Mouse (Mus musculus) hindbrain, embryonic 16.5 days (tissue): Measurements from ENCODE around the gene D11Wsu47e. TPM values are rescaled to one million over a fixed set of nuclear protein-coding genes. Genes with fewer than 3 reads are reported as not detected.
A peak's percentile ranks its signal among the peaks of the same experiment; 100 is the strongest.

Source experiments
- ATAC-seq: fragments of 200-750 bp; cut with Nextera tagmentation; 2 replicates; pipeline ENCODE4 v1.8.0; 2017; ENCODE audit warnings: moderate TSS enrichment, moderate library complexity
- H3K27ac ChIP-seq: fragments of 300-500 bp; sonication (generic); 2 replicates; pipeline ENCODE4 v1.5.1; 2014; ENCODE audit warnings: low read depth, mild to moderate bottlenecking, control low read depth, low read length, moderate library complexity
- H3K27me3 ChIP-seq: fragments of 300-500 bp; sonication (generic); replicated peaks from 2 replicates; pipeline ENCODE4 v1.6.1; 2014; ENCODE audit warnings: low read length; ENCODE audit not compliant: control insufficient read depth, insufficient read depth
- H3K36me3 ChIP-seq: fragments of 300-500 bp; sonication (generic); 2 replicates; pipeline ENCODE4 v1.6.1; 2014; ENCODE audit warnings: mild to moderate bottlenecking, low read length, moderate library complexity, mixed read lengths; ENCODE audit not compliant: control insufficient read depth, insufficient read depth
- H3K4me1 ChIP-seq: fragments of 300-500 bp; sonication (generic); 2 replicates; pipeline ENCODE4 v1.6.1; 2014; ENCODE audit warnings: low read depth, low read length; ENCODE audit not compliant: control insufficient read depth, insufficient read depth
- H3K4me2 ChIP-seq: fragments of 300-500 bp; sonication (generic); 2 replicates; pipeline ENCODE4 v1.6.1; 2014; ENCODE audit warnings: mild to moderate bottlenecking, low read length, control low read depth, moderate library complexity
- H3K4me3 ChIP-seq: fragments of 300-500 bp; sonication (generic); 2 replicates; pipeline ENCODE4 v1.5.1; 2014; ENCODE audit warnings: mild to moderate bottlenecking, low read length, control low read depth, moderate library complexity
- H3K9ac ChIP-seq: fragments of 300-500 bp; sonication (generic); 2 replicates; pipeline ENCODE4 v1.6.1; 2014; ENCODE audit warnings: low read depth, mild to moderate bottlenecking, control low read depth, low read length, moderate library complexity
- H3K9me3 ChIP-seq: fragments of 300-500 bp; sonication (generic); 2 replicates; pipeline ENCODE4 v1.6.1; 2014; ENCODE audit warnings: mild to moderate bottlenecking, low read length, moderate library complexity; ENCODE audit not compliant: control insufficient read depth
- WGBS: fragments of 180-500 bp; shearing (Covaris S2); extraction: QIAGEN DNeasy Blood & Tissue Kit; methylation state at CpG from one replicate; pipeline ENCODE4 v1.1.7; 2014; 5-methylcytosine and 5-hydroxymethylcytosine counted together
- polyA plus RNA-seq: library from polyadenylated mRNA; unstranded; fragments of >200 nt; fragmentation: Nextera tagmentation; extraction: Ambion mirVana; gene quantifications from 2 replicates; pipeline ENCODE4 v1.2.1, GENCODE M21; 2015

D11Wsu47e gene
- polyA plus RNA-seq, 1 experiment from 2014 or later: 22.9 TPM

DNA sequence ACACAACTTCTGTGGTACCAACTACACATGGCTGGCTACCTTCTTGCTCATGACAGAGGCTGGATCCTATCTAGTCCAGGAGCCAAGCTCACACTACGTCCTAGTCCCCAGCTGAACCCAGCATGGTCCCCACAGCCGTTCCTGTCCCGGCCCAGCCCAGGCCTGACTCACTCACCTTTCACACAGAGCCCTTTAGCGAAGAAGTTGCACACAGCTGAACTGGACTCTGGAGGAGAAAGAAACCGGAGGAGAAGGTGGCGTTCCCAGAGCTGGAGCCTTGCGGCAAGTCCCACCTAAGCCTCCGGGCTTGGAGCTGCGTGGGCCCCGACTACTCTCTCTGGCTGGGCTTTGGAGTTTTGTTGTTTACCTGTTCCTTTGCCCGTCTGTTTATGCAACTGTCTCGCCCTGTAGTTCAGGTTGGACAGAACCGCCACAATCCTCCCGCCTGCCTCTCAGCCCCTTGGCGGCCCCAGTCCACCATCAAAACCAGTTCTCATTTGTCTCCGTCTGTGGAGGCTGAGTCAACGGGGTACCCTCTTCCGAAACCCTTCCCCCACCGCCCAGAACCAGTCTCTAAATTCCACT, 24.5 kb downstream of the D11Wsu47e start:
- no peak for ATAC-seq

DNA sequence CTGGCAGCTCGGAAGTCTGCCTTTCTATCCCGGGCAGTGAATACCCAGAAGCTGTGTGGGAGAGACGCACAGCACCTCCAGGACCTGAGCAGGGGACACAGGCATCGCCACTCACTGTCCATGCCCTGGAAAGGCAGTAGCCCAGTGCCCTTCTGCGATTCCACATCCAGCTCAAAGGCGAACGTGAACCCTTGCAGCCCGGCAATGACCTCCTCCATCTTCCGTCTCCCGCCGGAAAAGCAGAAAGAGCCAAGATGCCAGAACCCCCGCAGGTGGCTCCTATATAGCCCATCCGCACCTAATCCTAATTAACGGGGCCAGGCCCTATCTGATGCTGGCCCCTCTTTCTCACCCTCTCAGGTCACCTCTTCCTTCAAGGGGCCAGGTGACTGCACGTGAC, 25.1 kb downstream of the D11Wsu47e start:
- H3K27me3 ChIP-seq: peaks cover 2% of the 10 kb centered on the region; the same call in 1 of the 2 replicates
- no peak overlapping the region for H3K4me3 ChIP-seq
- no peak overlapping the region for H3K4me2 ChIP-seq
- H3K4me1 ChIP-seq: peaks cover 14% of the 10 kb centered on the region
- WGBS: 17% methylated on average over 15 of the region's 15 CpGs
- ATAC-seq: peak; percentile 16; the same call in 1 of the 2 replicates
- no peak overlapping the region for H3K9ac ChIP-seq
- H3K27ac ChIP-seq: no peak overlapping the region
- no peaks in the 10 kb centered on the region for H3K9me3 ChIP-seq
- peaks cover 4% of the 10 kb centered on the region; the same call in 1 of the 2 replicates for H3K36me3 ChIP-seq

More for the DNA sequence above, 24.5 kb downstream of the D11Wsu47e start:
- Histone ChIP-seq H3K36me3 (peaks cover 4% of the 10 kb centered on the region; the same call in 1 of the 2 replicates), H3K4me3 (no peak overlapping the region), H3K4me1 (peaks cover 14% of the 10 kb centered on the region), H3K4me2 (no peak overlapping the region), H3K27me3 (peaks cover 2% of the 10 kb centered on the region; the same call in 1 of the 2 replicates), H3K9ac (no peak overlapping the region), H3K27ac (no peak overlapping the region), H3K9me3 (no peaks in the 10 kb centered on the region)
- WGBS: 57% methylated on average over 19 of the region's 19 CpGs

DNA sequence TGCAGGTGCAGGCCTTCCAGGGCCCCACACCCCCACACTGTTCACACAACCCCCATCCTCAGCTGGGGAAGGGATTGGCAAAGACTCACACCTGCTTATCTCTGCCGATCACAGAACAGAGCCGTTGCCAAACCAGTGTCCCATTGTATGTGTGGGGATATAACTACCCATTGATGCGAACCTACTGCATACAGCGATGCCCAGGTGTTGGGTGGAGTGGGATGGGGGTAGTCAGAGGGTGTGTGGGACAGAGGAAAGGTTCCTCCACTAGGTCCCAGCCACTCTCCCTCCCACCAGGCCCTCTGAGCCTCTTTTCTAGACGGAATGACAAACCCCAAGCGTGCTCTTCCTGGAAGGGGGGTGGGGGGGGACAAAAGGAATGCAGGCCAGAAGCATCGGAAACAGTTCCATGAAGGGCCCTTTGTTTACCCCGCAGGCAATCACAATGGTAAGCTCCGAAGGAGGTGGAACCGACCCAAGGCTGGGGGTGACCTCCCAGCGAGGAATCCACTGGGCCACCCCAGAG, 25.6 kb downstream of the D11Wsu47e start, which contains the start of gene Cpsf4l:
Gene Cpsf4l (minus strand): TSS at position 287 of the 526 bp plus-strand sequence.
- Histone ChIP-seq H3K9ac (peak within 1 kb of the TSS; percentile 44), H3K27ac (peak within 1 kb of the TSS; percentile 72; the same call in 1 of the 2 replicates), H3K4me3 (no peak within 1 kb of the TSS), H3K4me1 (peaks cover 14% of the 10 kb centered on the region), H3K27me3 (peaks cover 2% of the 10 kb centered on the region; the same call in 1 of the 2 replicates), H3K9me3 (no peaks in the 10 kb centered on the region), H3K4me2 (no peak within 1 kb of the TSS), H3K36me3 (peaks cover 4% of the 10 kb centered on the region; the same call in 1 of the 2 replicates)
- WGBS: 9% methylated on average over 11 of the region's 11 CpGs
- ATAC-seq: peak; percentile 49

DNA sequence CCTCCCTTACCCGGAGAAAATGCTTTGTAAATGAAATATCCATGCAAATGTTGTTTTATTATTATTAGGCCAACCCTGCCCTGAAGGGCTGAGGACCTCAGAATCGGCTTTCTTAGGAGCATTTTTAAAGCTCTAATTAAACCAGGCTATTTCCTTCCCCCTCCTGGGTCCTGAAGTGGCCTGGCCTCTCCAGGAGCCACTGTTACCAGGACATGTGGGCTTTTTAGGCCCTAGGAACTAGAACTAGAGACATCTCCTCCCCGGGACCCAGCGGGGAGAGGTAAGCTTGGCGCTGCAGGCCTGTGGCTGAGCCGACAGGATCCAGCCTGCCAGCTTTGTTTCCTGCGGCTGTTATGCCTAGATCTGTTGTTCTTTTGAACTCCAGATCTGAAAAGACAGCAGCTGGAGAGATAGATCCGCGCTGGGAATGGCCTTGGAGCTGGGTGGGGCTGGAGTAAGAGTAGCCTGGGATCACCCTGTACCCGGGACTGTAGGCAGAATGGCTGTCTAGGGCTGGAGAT, 26.1 kb downstream of the D11Wsu47e start:
- no peak overlapping the region for H3K4me3 ChIP-seq
- peak overlapping the region; percentile 72; the same call in 1 of the 2 replicates for H3K27ac ChIP-seq
- H3K9ac ChIP-seq: peak overlapping the region; percentile 44
- peaks cover 2% of the 10 kb centered on the region for H3K27me3 ChIP-seq
- peaks cover 14% of the 10 kb centered on the region for H3K4me1 ChIP-seq
- WGBS: 1% methylated on average over 10 of the region's 10 CpGs
- H3K36me3 ChIP-seq: peaks cover 4% of the 10 kb centered on the region; the same call in 1 of the 2 replicates
- H3K9me3 ChIP-seq: no peaks in the 10 kb centered on the region
- no peak overlapping the region for H3K4me2 ChIP-seq
- ATAC-seq: no peak

DNA sequence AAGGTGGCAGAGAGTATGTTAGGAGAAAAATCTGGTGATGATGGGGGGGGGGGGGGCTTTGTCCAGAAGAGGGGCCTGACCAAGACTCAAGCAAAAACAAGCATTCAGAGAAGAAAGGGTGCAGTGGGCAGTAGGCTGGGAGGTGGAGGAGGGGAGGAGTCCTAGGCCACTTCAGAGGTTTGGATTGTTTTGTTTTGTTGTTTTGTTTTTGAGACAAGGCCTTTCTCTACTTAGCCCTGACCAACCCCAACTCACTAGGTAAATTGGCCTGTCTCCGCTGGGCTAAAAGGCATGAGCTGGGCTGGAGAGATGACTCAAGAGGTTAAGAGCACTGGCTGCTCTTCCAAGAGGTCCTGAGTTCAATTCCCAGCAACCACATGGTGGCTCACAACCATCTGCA, 26.8 kb downstream of the D11Wsu47e start:
- H3K4me1 ChIP-seq: peaks cover 14% of the 10 kb centered on the region
- H3K36me3 ChIP-seq: peaks cover 4% of the 10 kb centered on the region; the same call in 1 of the 2 replicates
- no peak for ATAC-seq
- H3K9me3 ChIP-seq: no peaks in the 10 kb centered on the region
- whole genome bisulfite sequencing: 45% methylated on average over 1 of the region's 1 CpGs
- no peak overlapping the region; the same call in 1 of the 2 replicates for H3K9ac ChIP-seq
- H3K27ac ChIP-seq: no peak overlapping the region
- H3K27me3 ChIP-seq: peaks cover 2% of the 10 kb centered on the region
- H3K4me3 ChIP-seq: no peak overlapping the region
- no peak overlapping the region for H3K4me2 ChIP-seq

DNA sequence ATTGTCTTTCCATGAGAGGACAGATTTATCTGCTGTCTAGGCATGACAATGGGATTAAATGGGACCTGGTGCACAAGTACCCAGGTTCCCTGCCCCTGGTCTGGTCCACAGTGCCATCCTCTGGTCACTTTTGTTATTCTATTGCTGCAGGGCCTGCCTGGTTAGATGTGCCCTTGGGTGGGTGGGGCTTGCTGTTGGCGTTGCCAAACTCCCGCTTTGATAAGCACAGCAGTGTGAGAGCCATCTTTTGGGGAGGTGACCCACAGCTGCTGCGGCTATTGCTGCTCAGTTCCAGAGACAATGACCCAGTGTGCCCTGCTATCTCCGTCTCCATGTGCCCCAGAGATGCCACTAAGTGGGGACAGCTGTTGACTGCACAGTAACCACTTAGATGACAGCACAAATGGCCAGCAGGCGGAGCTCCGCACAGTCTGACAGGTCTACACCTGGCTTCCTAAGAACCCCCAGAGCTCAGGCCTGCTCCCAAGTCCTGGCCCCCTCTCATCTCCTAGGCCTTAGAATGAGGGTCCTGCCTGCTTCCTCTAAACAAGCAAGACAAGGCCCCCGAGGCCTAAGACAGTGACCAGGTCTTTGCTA, 31.0 kb downstream of the D11Wsu47e start:
- ATAC-seq: no peak
- Histone ChIP-seq H3K9me3 (no peaks in the 10 kb centered on the region), H3K27me3 (no peaks in the 10 kb centered on the region; the same call in 1 of the 2 replicates), H3K27ac (no peak overlapping the region), H3K9ac (no peak overlapping the region), H3K36me3 (no peaks in the 10 kb centered on the region), H3K4me3 (no peak overlapping the region), H3K4me1 (peaks cover 6% of the 10 kb centered on the region), H3K4me2 (no peak overlapping the region)
- 74% methylated on average over 7 of the region's 7 CpGs for WGBS

DNA sequence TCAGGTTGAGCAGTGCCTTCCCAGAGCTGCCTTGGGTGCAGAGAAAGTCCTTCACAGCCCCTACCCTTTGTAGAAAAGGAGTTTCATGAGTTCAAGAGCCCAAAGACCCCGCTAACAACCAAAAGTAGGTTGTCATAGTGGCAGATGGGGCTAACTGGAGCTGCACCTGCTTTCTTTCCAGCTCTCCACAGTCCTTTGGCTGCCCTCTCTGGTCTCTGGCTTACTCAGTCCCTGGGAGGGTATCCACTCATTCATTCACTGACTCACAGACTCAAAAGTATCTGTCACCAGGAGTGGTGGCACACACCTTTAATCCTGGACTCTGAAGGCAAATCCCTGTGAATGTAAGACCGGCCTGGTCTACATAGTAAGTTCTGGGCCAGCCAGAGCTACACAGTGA, 31.9 kb downstream of the D11Wsu47e start:
- Histone ChIP-seq H3K4me3 (no peak overlapping the region), H3K4me2 (no peak overlapping the region), H3K9me3 (no peaks in the 10 kb centered on the region), H3K9ac (no peak overlapping the region), H3K4me1 (no peaks in the 10 kb centered on the region), H3K36me3 (no peaks in the 10 kb centered on the region), H3K27ac (no peak overlapping the region), H3K27me3 (no peaks in the 10 kb centered on the region; the same call in 1 of the 2 replicates)
- WGBS: 100% methylated on average over 2 of the region's 2 CpGs
- no peak for ATAC-seq

DNA sequence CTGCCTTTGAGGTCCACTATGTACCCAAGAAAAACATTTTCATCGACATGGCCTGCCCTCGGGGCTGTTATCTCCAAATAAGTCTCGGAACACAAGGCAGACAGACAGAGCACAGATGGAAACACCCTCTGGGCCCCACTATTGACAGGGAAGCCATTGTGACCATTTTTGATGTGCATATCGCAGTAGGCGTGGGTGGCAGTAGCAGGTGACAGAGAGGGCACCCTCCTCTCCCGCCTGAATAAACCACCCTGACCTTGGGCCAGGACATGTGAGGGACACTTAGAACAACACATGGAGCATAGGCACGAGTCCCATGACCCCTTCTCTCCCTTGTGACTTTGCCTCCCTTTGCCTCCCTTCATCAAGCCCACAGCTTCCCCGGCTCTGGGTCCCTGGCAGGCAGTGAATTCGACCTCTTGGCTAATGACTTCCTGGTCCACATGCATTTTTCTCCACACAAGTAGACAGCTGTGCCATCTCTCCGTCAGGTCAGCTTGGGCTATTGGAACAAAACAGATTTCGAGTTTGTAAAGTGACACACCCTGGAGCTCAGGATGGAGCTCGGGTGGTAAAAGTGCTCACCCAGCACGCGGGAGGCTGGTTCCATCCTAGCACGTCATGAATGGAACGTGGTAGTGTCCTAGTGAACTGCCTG, 33.7 kb downstream of the D11Wsu47e start:
- no peak overlapping the region for H3K27ac ChIP-seq
- no peak overlapping the region for H3K4me3 ChIP-seq
- 60% methylated on average over 16 of the region's 16 CpGs for WGBS
- H3K4me1 ChIP-seq: peaks cover 3% of the 10 kb centered on the region
- H3K36me3 ChIP-seq: no peaks in the 10 kb centered on the region
- H3K9ac ChIP-seq: no peak overlapping the region
- no peaks in the 10 kb centered on the region for H3K9me3 ChIP-seq
- no peak overlapping the region for H3K4me2 ChIP-seq
- no peaks in the 10 kb centered on the region; the same call in 1 of the 2 replicates for H3K27me3 ChIP-seq
- no peak for ATAC-seq
